Mouse (Mus musculus) forebrain, embryonic 11.5 days (tissue): Measurements from ENCODE around the gene Btbd35f16. TPM values are rescaled to one million over a fixed set of nuclear protein-coding genes. Genes with fewer than 3 reads are reported as not detected.
"Not testable (repeated sequence)": the region's sequence is repeated elsewhere in the genome, so short reads cannot be mapped to it uniquely, and the experiment has no call there.

Experiments used
- ATAC-seq: fragments of 200-750 bp; cut with Nextera tagmentation; replicated peaks from 2 replicates; pipeline ENCODE4 v1.8.0; 2017; ENCODE audit warnings: moderate TSS enrichment; ENCODE audit not compliant: low FRiP score
- DNase-seq: peaks from one replicate; pipeline ENCODE4 v3.0.0-alpha.2; 2017; ENCODE audit warnings: low spot score
- H3K27ac ChIP-seq: fragments of 300-500 bp; sonication (generic); 2 replicates; pipeline ENCODE4 v1.5.1; 2014; ENCODE audit warnings: low read depth, low read length
- H3K27me3 ChIP-seq: fragments of 300-500 bp; sonication (generic); 2 replicates; pipeline ENCODE4 v1.6.1; 2014; ENCODE audit warnings: mild to moderate bottlenecking, low read length, mixed read lengths; ENCODE audit not compliant: control insufficient read depth, insufficient read depth
- H3K36me3 ChIP-seq: fragments of 300-500 bp; sonication (generic); 2 replicates; pipeline ENCODE4 v1.6.1; 2014; ENCODE audit warnings: mild to moderate bottlenecking, low read length, moderate library complexity, mixed read lengths; ENCODE audit not compliant: control insufficient read depth, insufficient read depth
- H3K4me1 ChIP-seq: fragments of 300-500 bp; sonication (generic); replicated peaks from 2 replicates; pipeline ENCODE4 v1.6.1; 2014; ENCODE audit warnings: low read length, mixed read lengths; ENCODE audit not compliant: control insufficient read depth, insufficient read depth
- H3K4me2 ChIP-seq: fragments of 300-500 bp; sonication (generic); 2 replicates; pipeline ENCODE4 v1.6.1; 2014; ENCODE audit warnings: low read depth, mild to moderate bottlenecking, low read length, moderate library complexity, mixed read lengths; ENCODE audit not compliant: severe bottlenecking
- H3K4me3 ChIP-seq: fragments of 300-500 bp; sonication (generic); 2 replicates; pipeline ENCODE4 v1.5.1; 2014; ENCODE audit warnings: low read depth, low read length
- H3K9ac ChIP-seq: fragments of 300-500 bp; sonication (generic); 2 replicates; pipeline ENCODE4 v1.6.1; 2014; ENCODE audit warnings: low read length
- H3K9me3 ChIP-seq: fragments of 300-500 bp; sonication (generic); 2 replicates; pipeline ENCODE4 v1.6.1; 2016; ENCODE audit warnings: low read length, mixed read lengths; ENCODE audit not compliant: control insufficient read depth
- WGBS: fragments of 180-500 bp; shearing (Covaris S2); extraction: QIAGEN DNeasy Blood & Tissue Kit; methylation state at CpG from one replicate; pipeline ENCODE4 v1.1.7; 2014; 5-methylcytosine and 5-hydroxymethylcytosine counted together
- polyA plus RNA-seq: library from polyadenylated mRNA; unstranded; fragments of >200 nt; fragmentation: Nextera tagmentation; extraction: Ambion mirVana; gene quantifications from 2 replicates; pipeline ENCODE4 v1.2.1, GENCODE M21; 2014

Gene Btbd35f16
- not detected in 2 replicates for polyA plus RNA-seq

DNA sequence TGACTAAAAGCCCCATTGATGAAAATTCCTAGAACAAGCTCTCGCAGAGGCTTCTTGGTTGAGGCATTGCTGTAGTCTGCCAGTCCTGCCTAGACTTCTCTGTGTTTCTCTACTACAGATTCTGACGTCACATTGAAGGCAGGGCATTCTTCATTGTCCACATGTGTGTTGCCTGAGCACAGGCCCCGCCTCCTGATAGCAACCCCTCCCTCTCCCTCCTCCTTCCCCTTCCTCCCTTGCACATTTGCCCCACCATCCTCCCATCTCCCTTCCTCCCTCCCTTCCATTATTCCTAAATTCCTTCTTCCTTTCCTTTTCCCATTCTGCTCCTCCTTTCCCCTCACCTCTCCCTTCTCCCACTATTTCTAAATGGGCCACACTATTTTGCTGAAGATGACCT lies at the start of gene Btbd35f16:
Gene Btbd35f16 (minus strand): TSS at position 101 of the 400 bp plus-strand sequence.
- not testable (repeated sequence) for H3K36me3 ChIP-seq, ATAC-seq, H3K4me3 ChIP-seq, H3K27me3 ChIP-seq, H3K4me2 ChIP-seq, H3K9ac ChIP-seq, H3K27ac ChIP-seq, DNase-seq, H3K4me1 ChIP-seq, H3K9me3 ChIP-seq
- no CpG with 5 or more reads among the region's 3 CpGs for WGBS

Other genes with a start within 250 kb of the Btbd35f16 start
- gene Btbd35f10, start 204.1 kb downstream of the Btbd35f16 start, polyA plus RNA-seq: not detected in 2 replicates
- not detected in 2 replicates for gene Btbd35f3, start 80.7 kb upstream of the Btbd35f16 start, polyA plus RNA-seq
- gene Btbd35f28, start 239.6 kb upstream of the Btbd35f16 start, polyA plus RNA-seq: not detected in 2 replicates